Mouse (Mus musculus): ENCODE results near the gene Fto. TPM values are rescaled to one million over a fixed set of nuclear protein-coding genes. Genes with fewer than 3 reads are reported as not detected.

Fto gene
- total RNA-seq, 2 experiments from 2014 or later = 123 to 127 TPM

GRCm38 (mm10) chr8:91355301-91355905, 42.1 kb downstream of the Fto start:
- no peak for DNase-seq (ENCODE audit: low spot score in 2 of 2)

GRCm38 (mm10) chr8:91355956-91356699, 42.8 kb downstream of the Fto start:
- DNase-seq (ENCODE audit: low spot score in 2 of 2) = no peak

GRCm38 (mm10) chr8:91357493-91358014, 44.2 kb downstream of the Fto start:
- DNase-seq (ENCODE audit: low spot score in 2 of 2) = no peak

GRCm38 (mm10) chr8:91358016-91358415, 44.7 kb downstream of the Fto start:
- DNase-seq (ENCODE audit: low spot score in 2 of 2) = no peak

GRCm38 (mm10) chr8:91359511-91359910, 46.2 kb downstream of the Fto start:
- DNase-seq (ENCODE audit: low spot score in 2 of 2) = no peak

GRCm38 (mm10) chr8:91360644-91361357, 47.5 kb downstream of the Fto start:
- no peak for DNase-seq (ENCODE audit: low spot score in 2 of 2)

GRCm38 (mm10) chr8:91363272-91363860, 50.0 kb downstream of the Fto start:
- no peak for DNase-seq (ENCODE audit: low spot score in 2 of 2)

GRCm38 (mm10) chr8:91364216-91364615, 50.9 kb downstream of the Fto start:
- DNase-seq (ENCODE audit: low spot score in 2 of 2) = no peak

- peak in 1 of 2 experiments; percentile 54 for DNase-seq (ENCODE audit: low spot score in 2 of 2)
These were observed 52.5 kb downstream of the Fto start for GRCm38 (mm10) chr8:91365804-91366203.

- DNase-seq (ENCODE audit: low spot score in 2 of 2) = no peak
These were observed 57.6 kb downstream of the Fto start for GRCm38 (mm10) chr8:91370899-91371298.

GRCm38 (mm10) chr8:91371995-91372394, 58.7 kb downstream of the Fto start:
- no peak for DNase-seq (ENCODE audit: low spot score in 2 of 2)

- DNase-seq (ENCODE audit: low spot score in 2 of 2) = peak in 1 of 2 experiments; percentile 44
These were observed 59.7 kb downstream of the Fto start for GRCm38 (mm10) chr8:91372780-91373577.

- DNase-seq (ENCODE audit: low spot score in 2 of 2) = no peak
These were observed 62.0 kb downstream of the Fto start for GRCm38 (mm10) chr8:91375054-91375938.

- DNase-seq (ENCODE audit: low spot score in 2 of 2) = no peak
These were observed 63.5 kb downstream of the Fto start for GRCm38 (mm10) chr8:91376785-91377184.

GRCm38 (mm10) chr8:91377275-91377674, 64.0 kb downstream of the Fto start:
- DNase-seq (ENCODE audit: low spot score in 2 of 2) = no peak

- peak; percentile 73 to 83 for DNase-seq (ENCODE audit: low spot score in 2 of 2)
These were observed 65.6 kb downstream of the Fto start for GRCm38 (mm10) chr8:91378846-91379499.

GRCm38 (mm10) chr8:91380796-91381542, 67.6 kb downstream of the Fto start:
- DNase-seq (ENCODE audit: low spot score in 2 of 2) = no peak

GRCm38 (mm10) chr8:91381543-91382106, 68.3 kb downstream of the Fto start:
- DNase-seq (ENCODE audit: low spot score in 2 of 2) = no peak

All from layer of hippocampus, postnatal 14 days (tissue).